Mouse (Mus musculus) lung, adult 2 months (tissue): Measurements from ENCODE around the gene Acaa1b. TPM values are rescaled to one million over a fixed set of nuclear protein-coding genes. Genes with fewer than 3 reads are reported as not detected.

Source experiments
- DNase-seq: peaks from one replicate; pipeline ENCODE4 v3.0.0; 2022
- H3K4me1 ChIP-seq: fragments of 200-500 bp; 2 replicates; pipeline ENCODE4 v1.6.1; 2011; ENCODE audit warnings: low read length; ENCODE audit not compliant: control insufficient read depth, insufficient read depth
- H3K4me3 ChIP-seq: fragments of 200-500 bp; replicated peaks from 2 replicates; pipeline ENCODE3; 2011; ENCODE audit warnings: low read depth, mild to moderate bottlenecking, control low read depth, low read length; ENCODE audit errors: extremely low read depth
- CTCF ChIP-seq: fragments of 200-500 bp; IDR thresholded peaks from 2 replicates; pipeline ENCODE4 v1.5.1; 2011; ENCODE audit warnings: mild to moderate bottlenecking, low read length, control low read depth; ENCODE audit not compliant: insufficient read depth
- POLR2A ChIP-seq: fragments of 200-500 bp; IDR thresholded peaks from 2 replicates; pipeline ENCODE4 v1.6.1; 2011; ENCODE audit warnings: low read depth, mild to moderate bottlenecking, control low read depth, low read length, borderline replicate concordance; ENCODE audit errors: extremely low read depth
- WGBS: fragments of 180-500 bp; shearing (Covaris S2); methylation state at CpG from one replicate; pipeline ENCODE4 v1.1.7; 2018; 5-methylcytosine and 5-hydroxymethylcytosine counted together
- polyA plus RNA-seq: library from polyadenylated mRNA; depleted of rRNA; stranded (reverse); fragments of >200 nt; gene quantifications from 2 replicates; pipeline ENCODE4 v1.2.3, GENCODE M21; 2012

The Acaa1b gene
- polyA plus RNA-seq, 1 experiment, result 14.8 TPM

GRCm38 (mm10) chr9:119167608-119168007, 10.7 kb upstream of the Acaa1b start:
- WGBS, result 85% methylated on average over 2 of the region's 2 CpGs
- no peaks in the 10 kb centered on the region for H3K4me1 ChIP-seq
- H3K4me3 ChIP-seq, result no peak overlapping the region
- TF ChIP-seq POLR2A (no peak), CTCF (no peak)
- DNase-seq, result no peak

- no peaks in the 10 kb centered on the region for H3K4me1 ChIP-seq
- DNase-seq, result no peak
- 82% methylated on average over 6 of the region's 6 CpGs for WGBS
- TF ChIP-seq POLR2A, result no peak
- TF ChIP-seq CTCF, result no peak
- no peak overlapping the region for H3K4me3 ChIP-seq
Observed at GRCm38 (mm10) chr9:119165548-119165947, 8.7 kb upstream of the Acaa1b start.

GRCm38 (mm10) chr9:119164743-119165142, 7.8 kb upstream of the Acaa1b start:
- Histone ChIP-seq H3K4me1 (no peaks in the 10 kb centered on the region), H3K4me3 (no peak overlapping the region)
- no peak for DNase-seq
- WGBS, result 77% methylated on average over 7 of the region's 7 CpGs
- TF ChIP-seq POLR2A (no peak), CTCF (no peak)

GRCm38 (mm10) chr9:119160689-119161088, 3.8 kb upstream of the Acaa1b start:
- H3K4me1 ChIP-seq, result no peaks in the 10 kb centered on the region
- no peak for TF ChIP-seq CTCF
- TF ChIP-seq POLR2A, result no peak

GRCm38 (mm10) chr9:119158861-119159260, 2.0 kb upstream of the Acaa1b start, which contains the start of gene Gm47289:
Gm47289 (plus strand) TSS chr9:119159161.
- no peak within 1 kb of the TSS for H3K4me3 ChIP-seq
- no peaks in the 10 kb centered on the region for H3K4me1 ChIP-seq
- DNase-seq, result no peak
- TF ChIP-seq CTCF, result no peak
- no peak for TF ChIP-seq POLR2A
- WGBS, result 45% methylated on average over 4 of the region's 4 CpGs

More at GRCm38 (mm10) chr9:119160689-119161088, 3.8 kb upstream of the Acaa1b start:
- WGBS, result 81% methylated on average over 3 of the region's 3 CpGs
- no peak overlapping the region for H3K4me3 ChIP-seq
- no peak for DNase-seq

- Histone ChIP-seq H3K4me1 (no peaks in the 10 kb centered on the region), H3K4me3 (no peak overlapping the region)
- WGBS, result 42% methylated on average over 7 of the region's 7 CpGs
- DNase-seq, result no peak
- TF ChIP-seq POLR2A (no peak), CTCF (no peak)
Observed at GRCm38 (mm10) chr9:119155826-119156225, 1.1 kb downstream of the Acaa1b start.

- Histone ChIP-seq H3K4me1 (no peaks in the 10 kb centered on the region), H3K4me3 (no peak overlapping the region)
- 72% methylated on average over 8 of the region's 8 CpGs for WGBS
- DNase-seq, result no peak
- TF ChIP-seq POLR2A (no peak), CTCF (no peak)
Observed at GRCm38 (mm10) chr9:119155416-119155815, 1.5 kb downstream of the Acaa1b start.

GRCm38 (mm10) chr9:119151751-119152150, 5.1 kb downstream of the Acaa1b start:
- no peak for DNase-seq

GRCm38 (mm10) chr9:119149601-119150000, 7.3 kb downstream of the Acaa1b start:
- 22% methylated on average over 5 of the region's 5 CpGs for WGBS
- Histone ChIP-seq H3K4me1 (no peaks in the 10 kb centered on the region), H3K4me3 (no peak overlapping the region)
- no peak for DNase-seq
- no peak for TF ChIP-seq CTCF
- no peak for TF ChIP-seq POLR2A

More at GRCm38 (mm10) chr9:119151751-119152150, 5.1 kb downstream of the Acaa1b start:
- H3K4me1 ChIP-seq, result no peaks in the 10 kb centered on the region
- 46% methylated on average over 2 of the region's 2 CpGs for WGBS
- TF ChIP-seq CTCF (no peak), POLR2A (no peak)
- H3K4me3 ChIP-seq, result no peak overlapping the region

GRCm38 (mm10) chr9:119146098-119146770, 10.7 kb downstream of the Acaa1b start:
- no peak for TF ChIP-seq POLR2A
- no peak for TF ChIP-seq CTCF
- DNase-seq, result no peak
- Histone ChIP-seq H3K4me1 (no peaks in the 10 kb centered on the region), H3K4me3 (no peak overlapping the region)
- WGBS, result 54% methylated on average over 13 of the region's 13 CpGs
